Mouse (Mus musculus) kidney, adult 8-10 months (tissue): ENCODE results near the gene Camk1d.
A peak's percentile ranks its signal among the peaks of the same experiment; 100 is the strongest.
"Not testable (repeated sequence)": the region's sequence is repeated elsewhere in the genome, so short reads cannot be mapped to it uniquely, and the experiment has no call there.

Experiments used
- DNase-seq, 2 experiments: peaks; one replicate each; pipeline ENCODE4 v3.0.0; 2022

The Camk1d gene

GRCm38 (mm10) chr2:5561446-5561845 lies 152.9 kb downstream of the Camk1d start:
- DNase-seq: no peak

- DNase-seq: no peak
These were observed 161.1 kb downstream of the Camk1d start for GRCm38 (mm10) chr2:5553264-5553663.

GRCm38 (mm10) chr2:5551758-5552255 lies 162.5 kb downstream of the Camk1d start:
- no peak for DNase-seq

- no peak for DNase-seq
These were observed 165.0 kb downstream of the Camk1d start for GRCm38 (mm10) chr2:5549334-5549733.

- DNase-seq: no peak
These were observed 165.4 kb downstream of the Camk1d start for GRCm38 (mm10) chr2:5548872-5549271.

- no peak for DNase-seq
These were observed 173.4 kb downstream of the Camk1d start for GRCm38 (mm10) chr2:5540870-5541269.

- not testable (repeated sequence) for DNase-seq
These were observed 174.4 kb downstream of the Camk1d start for GRCm38 (mm10) chr2:5539894-5540293.

- DNase-seq: no peak
These were observed 180.4 kb downstream of the Camk1d start for GRCm38 (mm10) chr2:5533868-5534267.

- DNase-seq: no peak
These were observed 184.3 kb downstream of the Camk1d start for GRCm38 (mm10) chr2:5529992-5530391.

- DNase-seq: no peak
These were observed 195.1 kb downstream of the Camk1d start for GRCm38 (mm10) chr2:5519221-5519669.

- DNase-seq: peak in 1 of 2 experiments; percentile 8
These were observed 199.2 kb downstream of the Camk1d start for GRCm38 (mm10) chr2:5515106-5515505.

- no peak for DNase-seq
These were observed 200.2 kb downstream of the Camk1d start for GRCm38 (mm10) chr2:5514095-5514494.

GRCm38 (mm10) chr2:5513621-5514020 lies 200.7 kb downstream of the Camk1d start:
- DNase-seq: no peak

- no peak for DNase-seq
These were observed 204.3 kb downstream of the Camk1d start for GRCm38 (mm10) chr2:5510042-5510441.

GRCm38 (mm10) chr2:5499620-5500019 lies 214.7 kb downstream of the Camk1d start:
- DNase-seq: no peak

GRCm38 (mm10) chr2:5489916-5490315 lies 224.4 kb downstream of the Camk1d start:
- no peak for DNase-seq

GRCm38 (mm10) chr2:5487344-5487743 lies 227.0 kb downstream of the Camk1d start:
- DNase-seq: no peak

- DNase-seq: no peak
These were observed 227.7 kb downstream of the Camk1d start for GRCm38 (mm10) chr2:5486663-5487062.

GRCm38 (mm10) chr2:5485786-5486185 lies 228.5 kb downstream of the Camk1d start:
- DNase-seq: no peak

- no peak for DNase-seq
These were observed 234.4 kb downstream of the Camk1d start for GRCm38 (mm10) chr2:5479886-5480285.

GRCm38 (mm10) chr2:5478709-5479108 lies 235.6 kb downstream of the Camk1d start:
- no peak for DNase-seq

- no peak for DNase-seq
These were observed 236.1 kb downstream of the Camk1d start for GRCm38 (mm10) chr2:5478256-5478655.

- no peak for DNase-seq
These were observed 236.8 kb downstream of the Camk1d start for GRCm38 (mm10) chr2:5477525-5477924.

GRCm38 (mm10) chr2:5469366-5469941 lies 244.9 kb downstream of the Camk1d start:
- no peak for DNase-seq

GRCm38 (mm10) chr2:5467537-5467936 lies 246.8 kb downstream of the Camk1d start:
- DNase-seq: no peak
